Mouse (Mus musculus) ZHBTc4 (cell line): ENCODE data around the gene Deaf1.

ENCODE experiments used
- DNase-seq: peaks from one replicate; pipeline ENCODE4 v3.0.0-alpha.2; 2011; ENCODE audit warnings: low read depth, low spot score

Deaf1 gene

GRCm38 (mm10) chr7:141297926-141298650 is 29.4 kb downstream of the Deaf1 start:
- no peak for DNase-seq

- peak; percentile 27 for DNase-seq
Observed at GRCm38 (mm10) chr7:141294479-141294878, 33.0 kb downstream of the Deaf1 start.

- DNase-seq, result peak; percentile 65
Observed at GRCm38 (mm10) chr7:141293852-141294471, 33.5 kb downstream of the Deaf1 start.

GRCm38 (mm10) chr7:141292583-141293388 is 34.7 kb downstream of the Deaf1 start:
- DNase-seq, result no peak

- DNase-seq, result peak; percentile 74
Observed at GRCm38 (mm10) chr7:141291921-141292582, 35.4 kb downstream of the Deaf1 start, which contains the start of gene Drd4. Drd4 (plus strand) TSS chr7:141292006.

- peak; percentile 45 for DNase-seq
Observed at GRCm38 (mm10) chr7:141288042-141288441, 39.4 kb downstream of the Deaf1 start.

GRCm38 (mm10) chr7:141282756-141283155 is 44.7 kb downstream of the Deaf1 start:
- DNase-seq, result no peak

- DNase-seq, result no peak
Observed at GRCm38 (mm10) chr7:141281442-141281841, 46.0 kb downstream of the Deaf1 start.

- DNase-seq, result peak; percentile 75
Observed at GRCm38 (mm10) chr7:141278766-141279590, 48.5 kb downstream of the Deaf1 start, which contains the start of gene Sct. Sct (minus strand) TSS chr7:141279133.

- no peak for DNase-seq
Observed at GRCm38 (mm10) chr7:141277701-141278678, 49.5 kb downstream of the Deaf1 start.

GRCm38 (mm10) chr7:141276546-141276945 is 50.9 kb downstream of the Deaf1 start, which contains the start of gene Cdhr5:
Cdhr5 (minus strand) TSS chr7:141276786.
- DNase-seq, result no peak

- no peak for DNase-seq
Observed at GRCm38 (mm10) chr7:141275356-141275755, 52.1 kb downstream of the Deaf1 start.

- DNase-seq, result no peak
Observed at GRCm38 (mm10) chr7:141270631-141271030, 56.9 kb downstream of the Deaf1 start.

GRCm38 (mm10) chr7:141269273-141269545 is 58.3 kb downstream of the Deaf1 start:
- DNase-seq, result no peak

- DNase-seq, result peak; percentile 28
Observed at GRCm38 (mm10) chr7:141268466-141269272, 58.8 kb downstream of the Deaf1 start.

- peak; percentile 38 for DNase-seq
Observed at GRCm38 (mm10) chr7:141265739-141266561, 61.5 kb downstream of the Deaf1 start, which contains the start of gene Irf7. Irf7 (minus strand) TSS chr7:141266481.

GRCm38 (mm10) chr7:141265411-141265738 is 62.1 kb downstream of the Deaf1 start:
- no peak for DNase-seq
